Mouse (Mus musculus): ENCODE data around the gene 1190005I06Rik.

Gene 1190005I06Rik

DNA sequence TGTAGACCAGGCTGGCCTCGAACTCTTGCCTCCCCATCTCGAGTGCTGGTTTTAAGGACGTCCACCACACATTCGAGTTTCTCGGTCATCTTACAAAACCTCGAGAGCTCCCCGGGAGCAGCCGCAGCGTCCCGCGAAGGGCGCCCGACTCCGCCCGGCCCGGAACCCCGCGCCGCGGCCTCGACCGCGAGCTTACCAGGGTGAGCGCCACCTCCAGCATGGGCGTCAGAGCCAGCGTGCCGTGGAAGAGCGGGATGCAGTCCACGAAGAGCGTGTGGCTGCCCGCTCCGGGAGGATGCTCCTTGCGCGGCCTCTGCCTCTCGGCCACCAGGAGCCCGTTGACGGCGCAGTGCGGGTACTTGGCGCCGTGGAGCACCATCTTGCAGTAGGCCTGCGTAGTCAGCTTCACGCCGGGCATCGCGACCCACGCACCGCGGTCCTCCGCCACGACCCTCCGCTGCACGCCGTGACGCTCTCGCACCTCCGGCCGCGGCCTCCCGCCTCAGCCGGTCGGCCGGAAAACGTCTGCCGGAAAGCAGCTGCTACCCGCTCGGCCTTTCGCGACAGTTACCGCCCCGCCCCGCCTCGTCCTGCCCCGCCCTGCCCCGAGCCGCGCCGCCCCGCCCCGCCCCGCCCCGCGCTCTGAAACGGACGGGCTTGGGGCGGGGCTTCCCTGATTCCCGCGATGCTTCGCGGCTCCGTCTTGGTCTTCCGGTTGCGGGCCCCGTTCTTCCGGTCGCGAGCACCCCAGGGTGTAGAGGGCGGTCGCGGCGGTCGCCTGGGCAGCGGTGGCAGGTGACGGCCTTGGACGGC is 20.3 kb upstream of the 1190005I06Rik start, which contains the start of the genes Gm27021 and Cox4i1:
TSS of gene Gm27021 (minus strand) at position 519 of the 813 bp plus-strand sequence.
TSS of gene Cox4i1 (plus strand) at position 662 of the 813 bp plus-strand sequence.
- peak; percentile 80 to 82 for DNase-seq (ENCODE audit: low spot score in 2 of 2)

DNA sequence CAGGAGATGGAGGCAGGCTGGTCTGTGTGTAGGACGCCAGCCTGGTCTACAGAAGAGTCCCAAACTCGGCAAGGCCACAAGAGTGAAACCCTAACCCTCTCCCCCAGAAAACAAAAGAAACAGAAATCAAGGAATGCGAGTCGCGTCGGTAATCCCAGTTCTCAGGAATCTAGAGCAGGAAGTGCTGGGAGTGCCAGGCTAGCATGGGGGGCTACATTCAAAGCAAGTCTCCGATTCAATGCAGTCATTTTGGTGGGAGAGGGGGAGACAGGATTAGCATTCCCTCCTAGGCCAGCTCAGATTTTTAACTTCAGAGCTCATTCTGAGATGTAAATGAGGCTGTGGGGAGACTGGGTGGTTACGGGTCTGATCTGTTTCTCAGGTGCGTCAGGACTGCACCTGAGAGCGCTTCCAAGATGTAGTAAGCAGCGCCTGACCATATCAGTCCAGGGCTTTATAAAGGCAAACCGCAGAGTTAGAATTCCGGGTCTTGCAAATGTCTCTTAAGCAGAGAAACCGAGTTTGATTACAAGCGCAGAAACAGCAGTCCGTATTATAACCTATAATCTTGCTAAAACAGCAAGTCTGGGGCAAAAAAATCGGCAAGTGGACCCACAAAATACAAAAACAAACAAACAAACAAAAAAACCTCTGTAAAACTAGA is 19.5 kb upstream of the 1190005I06Rik start:
- DNase-seq (ENCODE audit: low spot score in 2 of 2): no peak

DNA sequence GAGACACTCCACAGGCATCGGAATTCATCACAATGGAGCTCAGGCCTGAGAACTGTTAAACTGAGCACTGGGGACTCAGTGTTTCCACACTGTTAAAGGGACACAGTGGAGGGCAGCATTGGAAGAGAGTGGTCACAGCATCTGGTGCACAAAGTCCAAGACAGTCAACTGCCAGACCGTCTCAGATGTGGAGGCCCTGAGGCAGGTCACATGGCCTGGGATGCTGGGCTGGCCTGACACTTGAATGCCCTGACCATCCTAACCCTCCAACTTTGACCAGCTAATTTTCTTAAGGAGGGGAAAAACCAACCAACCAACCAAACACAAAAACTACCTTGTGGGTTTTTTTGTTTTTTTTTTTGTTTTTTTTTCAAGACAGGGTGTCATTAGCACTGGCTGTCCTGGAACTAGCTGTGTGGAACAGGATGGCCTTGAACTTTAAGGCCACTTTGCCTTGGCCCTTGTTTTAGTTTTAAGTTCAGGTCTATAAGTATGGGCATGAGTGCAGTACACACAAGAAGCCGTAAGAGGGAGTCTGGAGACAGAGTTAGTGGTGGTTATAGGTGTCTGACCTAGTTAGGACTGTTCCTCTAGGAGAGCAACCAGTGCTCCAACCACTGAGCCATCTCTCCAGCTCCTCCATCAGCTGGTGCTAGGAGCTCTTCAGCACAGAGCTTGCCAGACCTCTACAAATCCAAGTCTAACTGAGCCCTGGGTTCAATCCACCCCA is 18.5 kb upstream of the 1190005I06Rik start:
- DNase-seq (ENCODE audit: low spot score in 2 of 2): no peak

DNA sequence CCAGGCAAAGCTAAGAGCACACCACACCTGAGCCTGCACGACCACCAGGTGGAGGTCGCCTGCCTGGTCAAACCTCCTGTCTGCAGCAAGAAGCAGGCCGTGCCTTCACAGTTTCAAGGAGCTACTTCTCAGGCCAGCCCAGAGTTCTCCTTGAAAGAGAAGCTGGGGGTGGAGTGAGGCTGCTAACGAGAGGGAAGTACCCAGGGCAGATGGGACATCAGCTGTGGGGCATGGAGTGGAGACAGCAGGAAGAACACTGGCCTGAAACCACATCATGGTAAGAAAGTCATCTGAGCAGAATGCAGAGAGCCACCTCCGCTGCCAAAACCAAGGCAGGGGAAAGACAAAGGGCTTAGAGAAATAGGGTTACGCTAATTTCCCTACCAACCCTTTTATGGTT is 17.1 kb upstream of the 1190005I06Rik start:
- no peak for DNase-seq (ENCODE audit: low spot score in 2 of 2)

DNA sequence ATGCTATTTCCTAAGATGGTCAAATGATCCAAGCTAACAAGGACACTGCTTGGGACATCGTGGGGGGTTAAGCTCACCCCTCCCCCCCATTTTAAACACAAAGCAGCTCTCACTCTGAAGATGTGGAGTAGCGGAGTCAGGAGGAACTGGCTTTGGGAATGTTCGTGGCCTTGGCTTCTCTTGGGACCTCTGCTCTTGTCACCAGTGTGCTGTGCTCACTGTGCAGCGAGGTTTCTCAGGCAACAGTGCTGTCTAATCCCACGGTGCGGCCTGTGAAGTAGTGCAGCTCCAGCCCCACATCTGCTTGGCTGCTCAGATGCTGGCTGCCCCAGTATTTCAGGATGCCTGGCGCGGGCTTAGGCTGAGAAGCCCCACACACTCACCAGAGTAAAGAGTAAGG is 10.0 kb upstream of the 1190005I06Rik start:
- DNase-seq (ENCODE audit: low spot score in 2 of 2): no peak

DNA sequence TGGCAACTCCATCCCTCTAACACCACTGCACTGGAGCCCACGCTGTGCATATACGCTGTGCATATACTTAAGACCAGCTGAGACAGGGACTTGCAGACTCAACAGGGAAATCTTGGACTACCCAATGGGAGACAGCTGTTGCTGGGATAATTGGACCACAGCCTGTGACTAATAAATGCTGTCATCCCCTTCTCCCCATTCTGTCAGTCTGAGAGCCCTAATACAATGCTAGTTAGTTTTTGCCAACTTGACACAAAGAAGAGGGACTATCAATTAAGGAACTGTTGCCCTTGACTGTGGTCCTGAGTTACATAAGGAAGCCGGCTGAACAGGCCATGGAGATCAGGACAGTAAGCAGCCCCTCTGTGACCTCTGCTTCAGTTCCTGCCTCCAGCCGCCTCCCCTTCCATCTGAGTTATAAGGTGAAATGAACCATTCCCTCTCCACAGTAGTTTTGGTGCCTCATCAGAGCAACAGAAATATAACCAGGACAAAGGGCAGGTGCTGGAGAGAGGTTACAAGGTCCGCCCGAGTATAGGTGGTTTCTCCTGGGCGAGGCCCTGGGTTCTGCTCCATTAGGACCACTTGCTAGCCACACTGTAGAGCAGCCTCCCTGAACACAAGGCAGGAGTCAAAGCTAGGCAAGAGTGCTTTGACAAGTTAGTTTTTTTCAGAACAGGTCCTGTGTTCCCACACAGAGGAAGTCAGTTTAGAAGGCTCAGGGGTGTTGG is 9.1 kb upstream of the 1190005I06Rik start:
- DNase-seq (ENCODE audit: low spot score in 2 of 2): no peak

DNA sequence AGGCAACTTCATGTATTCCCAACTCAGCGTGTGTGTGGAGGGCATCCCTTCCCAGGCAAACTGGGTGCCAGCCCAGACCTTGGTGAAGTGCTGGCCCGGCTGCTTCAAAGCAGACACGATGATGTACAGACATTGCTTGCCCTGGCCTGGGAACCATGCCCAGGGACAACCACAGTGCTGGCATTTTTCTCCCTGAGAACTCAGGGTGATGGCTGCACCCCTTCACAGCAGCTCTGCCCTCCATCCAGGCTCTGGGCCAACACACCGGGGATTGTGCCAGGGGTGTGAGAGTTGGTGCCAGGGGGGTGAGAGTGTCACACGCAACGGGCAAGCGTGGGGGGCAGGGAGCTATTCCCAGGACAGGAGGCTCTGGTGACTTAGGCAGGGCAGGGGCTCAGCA is 2.8 kb downstream of the 1190005I06Rik start:
- peak; percentile 46 to 76 for DNase-seq (ENCODE audit: low spot score in 2 of 2)

DNA sequence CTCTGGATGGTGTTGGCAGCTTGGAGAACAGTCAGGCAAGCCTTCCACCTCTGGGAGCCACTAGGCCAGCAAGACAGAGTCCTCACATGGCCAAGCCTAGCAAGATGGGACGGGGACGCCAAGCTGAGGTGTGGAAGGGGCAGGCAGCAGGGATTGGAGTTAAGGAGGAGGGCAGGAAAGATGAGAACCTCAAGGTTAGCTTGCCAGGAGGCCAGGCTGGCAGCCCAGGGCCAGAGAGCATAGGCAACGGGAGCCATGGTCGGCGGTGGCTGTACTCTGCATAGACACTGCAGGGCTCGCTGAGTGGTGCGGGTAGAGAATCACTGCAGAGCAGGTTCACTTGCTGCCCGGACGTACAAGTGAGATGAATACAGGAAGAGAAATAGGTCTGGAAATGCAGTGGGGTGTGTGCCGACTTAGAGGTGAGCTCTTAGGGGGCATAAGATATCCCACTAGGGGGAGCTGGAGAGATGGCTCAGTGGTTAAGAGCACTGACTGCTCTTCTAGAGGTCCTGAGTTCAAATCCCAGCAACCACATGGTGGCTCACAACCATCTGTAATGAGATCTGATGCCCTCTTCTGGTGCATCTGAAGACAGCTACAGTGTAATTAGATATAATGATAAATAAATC is 5.3 kb downstream of the 1190005I06Rik start:
- no peak for DNase-seq (ENCODE audit: low spot score in 2 of 2)

DNA sequence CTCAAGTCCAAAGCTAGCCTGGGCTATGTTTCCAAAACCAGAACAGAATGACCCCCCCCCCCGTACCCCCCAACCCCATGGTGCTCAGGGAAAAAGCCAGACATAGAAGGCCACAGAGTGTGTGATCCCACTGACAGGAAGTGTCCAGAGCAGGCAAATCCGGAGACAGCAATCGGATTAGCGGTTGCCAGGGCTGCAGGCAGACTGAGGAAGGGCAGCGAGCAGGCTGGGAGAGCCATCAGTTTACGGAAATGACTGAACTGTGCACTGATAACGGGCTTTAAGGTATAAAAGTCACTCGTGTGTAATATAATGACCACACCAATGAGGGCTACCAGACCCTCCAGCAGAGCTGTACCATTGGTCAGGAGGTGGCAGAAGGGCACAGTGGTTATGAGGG is 6.2 kb downstream of the 1190005I06Rik start:
- DNase-seq (ENCODE audit: low spot score in 2 of 2): no peak

DNA sequence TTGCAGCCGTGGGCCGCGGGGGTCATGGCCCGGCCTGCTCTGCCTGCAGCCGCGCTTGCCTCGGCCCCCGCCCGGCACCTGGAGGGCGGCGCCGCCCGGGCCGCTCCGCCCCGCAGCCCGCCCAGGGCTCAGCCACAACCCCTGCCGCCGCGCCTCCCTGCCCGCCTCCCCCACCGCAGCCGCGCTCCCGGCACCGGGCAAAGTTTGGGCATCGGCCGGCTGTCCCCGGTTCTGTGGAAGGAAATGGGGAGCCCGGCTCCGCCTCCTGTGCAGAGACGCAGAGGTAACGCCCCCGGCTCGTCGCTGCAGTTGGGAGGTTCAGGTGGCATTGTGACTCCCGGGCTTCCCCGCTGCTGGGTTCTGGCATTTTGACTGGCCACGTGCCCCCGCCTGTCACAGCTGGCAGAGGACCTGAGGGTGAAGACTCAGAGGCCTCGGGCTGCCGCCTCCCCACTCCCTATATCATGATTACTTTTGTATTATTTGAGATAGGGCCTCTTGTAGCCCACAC is 13.0 kb downstream of the 1190005I06Rik start:
- DNase-seq (ENCODE audit: low spot score in 2 of 2): no peak

DNA sequence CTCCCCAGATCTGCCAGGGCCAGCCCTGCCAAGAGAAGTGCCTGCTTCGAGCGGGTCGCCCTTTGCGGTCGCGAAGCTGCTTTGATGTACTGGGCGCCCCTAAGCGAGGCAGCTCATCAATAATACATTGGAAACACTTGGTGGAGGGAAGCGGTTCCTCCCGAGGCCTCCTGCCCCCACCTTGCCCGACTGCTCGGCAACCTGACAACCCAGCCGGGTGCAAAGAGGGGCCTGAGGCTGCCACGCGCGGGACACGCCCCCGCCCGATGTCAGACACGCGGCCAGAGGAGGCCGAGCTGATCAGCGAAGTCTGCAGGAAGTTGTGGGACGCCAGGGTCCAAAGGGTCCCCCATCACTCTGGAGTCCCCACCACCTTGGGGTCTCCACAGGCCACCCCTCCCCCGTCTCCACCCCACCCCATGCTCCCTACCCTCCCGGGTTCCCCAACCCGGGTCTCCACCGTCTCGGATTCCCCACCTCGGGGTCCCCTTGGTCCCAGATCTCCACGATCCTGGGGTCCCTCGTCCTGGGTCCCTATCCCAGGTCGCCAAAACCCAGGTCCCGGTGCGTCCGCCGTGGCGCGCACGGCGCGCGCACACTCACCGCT is 13.7 kb downstream of the 1190005I06Rik start:
- DNase-seq (ENCODE audit: low spot score in 2 of 2): no peak

DNA sequence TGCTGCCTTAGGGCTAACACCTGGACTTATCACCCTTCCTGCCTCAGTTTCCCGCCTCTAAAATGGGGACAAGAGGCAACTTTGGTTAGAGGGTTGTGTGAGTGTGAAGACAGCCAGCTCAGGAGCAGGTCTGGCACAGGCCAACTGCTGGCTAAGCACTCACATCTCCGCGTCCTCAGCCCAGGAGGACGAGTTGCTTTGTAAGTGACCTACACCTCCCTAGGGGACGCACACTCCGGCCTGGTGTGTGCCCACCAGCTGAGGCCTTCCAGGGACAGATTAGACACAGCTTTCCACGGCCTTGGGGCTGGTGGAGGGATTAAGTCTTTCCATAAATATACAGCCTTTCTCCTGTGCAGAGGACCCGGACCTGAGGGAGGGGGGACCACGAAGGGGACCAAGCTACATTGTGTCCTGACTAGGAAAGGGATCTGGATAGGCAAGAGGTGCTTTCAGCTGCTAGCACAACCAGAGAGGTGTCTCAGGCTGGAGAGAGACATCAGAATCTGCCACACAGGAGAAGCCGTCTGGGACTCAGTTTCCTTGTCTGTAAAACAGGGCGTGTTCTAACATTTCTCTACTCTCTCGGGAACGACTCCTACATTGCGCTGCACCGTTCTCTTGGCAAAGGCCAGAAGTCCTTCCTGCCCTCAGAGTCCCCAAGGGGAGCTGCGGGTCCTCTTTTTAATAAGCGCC is 14.3 kb downstream of the 1190005I06Rik start:
- DNase-seq (ENCODE audit: low spot score in 2 of 2): no peak

DNA sequence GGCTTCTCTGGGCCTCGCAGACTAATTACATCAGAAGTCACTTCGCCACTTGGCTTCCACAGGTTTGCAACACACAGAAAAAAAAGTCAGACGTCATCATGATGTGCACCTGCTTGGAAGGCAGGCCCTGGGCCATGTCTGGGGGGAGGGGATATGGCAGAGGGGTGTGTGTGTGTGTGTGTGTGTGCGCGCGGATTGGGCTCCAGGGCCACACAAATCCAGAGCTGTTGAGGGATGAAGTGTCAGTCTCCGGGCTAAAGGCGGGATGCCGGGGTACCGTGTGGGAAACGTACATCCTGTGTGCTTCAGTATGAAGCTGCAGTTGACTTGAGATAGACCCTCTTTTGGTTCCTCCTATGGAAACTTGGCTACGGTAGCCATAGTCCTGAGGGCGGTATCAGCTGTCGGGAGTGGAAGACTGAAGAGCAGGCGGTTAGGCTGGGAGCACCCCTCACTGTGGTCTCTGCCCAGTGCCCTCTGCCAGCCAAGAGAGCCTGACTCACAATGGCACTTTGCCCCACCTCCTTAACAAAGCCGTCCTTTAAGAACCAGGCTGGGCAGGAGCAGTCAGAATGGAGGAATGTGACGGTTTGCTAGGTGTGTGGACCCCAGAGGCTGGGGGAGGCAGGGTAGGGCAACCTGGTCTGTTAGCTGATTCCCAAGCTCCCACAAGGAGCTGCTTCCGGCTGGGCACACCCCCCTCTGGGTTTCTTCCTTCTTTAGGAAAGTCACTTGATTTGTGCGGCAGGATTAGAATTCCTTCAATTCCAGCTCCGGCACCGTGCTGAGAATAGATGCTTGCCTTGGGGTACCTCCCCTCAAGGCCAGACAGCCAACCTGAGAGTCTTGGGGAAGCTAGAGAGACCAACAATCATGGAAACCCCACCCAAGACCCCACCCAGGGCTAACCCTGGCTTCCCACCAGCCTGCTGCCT is 15.7 kb downstream of the 1190005I06Rik start:
- no peak for DNase-seq (ENCODE audit: low spot score in 2 of 2)

DNA sequence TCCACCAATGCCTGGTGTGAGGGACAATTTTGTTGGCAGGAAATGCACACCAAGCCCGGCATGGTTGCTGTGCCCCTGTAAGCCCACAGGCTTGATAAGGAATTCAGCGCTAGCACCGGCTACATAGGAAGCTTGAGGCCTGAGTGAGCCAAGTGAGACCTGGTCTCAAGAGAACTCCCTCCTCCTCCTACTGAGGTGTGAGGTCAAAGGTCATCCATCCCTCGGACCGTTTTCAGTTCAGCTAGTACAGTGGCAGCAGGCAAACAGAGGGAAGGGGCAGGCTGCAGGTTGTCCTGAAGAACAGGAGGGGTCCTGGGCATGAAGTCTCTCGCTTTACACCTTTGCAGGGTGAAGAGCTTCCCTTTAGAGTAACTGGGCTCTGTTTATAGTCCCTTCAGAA is 16.6 kb downstream of the 1190005I06Rik start:
- DNase-seq (ENCODE audit: low spot score in 2 of 2): no peak

DNA sequence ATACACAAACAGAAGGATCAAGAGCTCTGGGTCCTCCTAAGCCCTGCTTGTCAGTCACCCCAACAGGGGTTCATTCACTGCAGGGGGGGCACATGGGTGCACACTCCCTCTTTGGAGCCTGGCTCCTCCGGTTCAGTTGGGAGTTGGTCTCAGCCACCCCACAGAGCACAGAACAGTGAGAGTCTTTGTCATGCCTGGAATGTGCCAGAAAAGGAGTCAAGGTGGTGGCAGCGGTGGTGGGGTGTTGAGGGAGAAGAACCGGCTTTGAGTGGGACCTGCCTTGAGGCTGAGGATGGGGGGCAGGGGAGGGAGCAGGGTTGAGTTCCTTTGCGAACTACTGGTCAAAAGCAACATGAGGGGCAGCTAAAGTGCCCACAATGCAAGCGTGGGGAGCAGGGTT is 17.4 kb downstream of the 1190005I06Rik start:
- no peak for DNase-seq (ENCODE audit: low spot score in 2 of 2)

DNA sequence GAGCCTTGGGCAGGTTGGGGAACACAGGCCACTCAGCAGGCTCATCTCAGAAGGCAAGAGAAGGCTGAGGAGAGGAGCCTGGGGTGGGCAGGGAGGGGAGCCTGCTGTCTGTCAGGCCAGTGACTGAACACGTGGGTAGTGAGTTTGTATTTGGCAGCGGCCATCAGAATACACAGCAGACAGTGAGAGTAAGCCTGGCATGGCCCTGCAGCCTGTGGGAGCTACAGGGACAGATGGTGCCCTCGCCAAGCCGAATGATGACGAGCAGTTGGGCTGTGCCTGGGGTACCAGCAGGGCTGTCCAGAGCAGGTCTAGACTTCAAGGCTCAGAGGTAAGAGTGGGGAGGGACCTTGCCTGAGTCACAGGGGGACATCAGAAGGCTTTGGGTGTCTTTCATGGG is 20.1 kb downstream of the 1190005I06Rik start:
- DNase-seq (ENCODE audit: low spot score in 2 of 2): no peak

DNA sequence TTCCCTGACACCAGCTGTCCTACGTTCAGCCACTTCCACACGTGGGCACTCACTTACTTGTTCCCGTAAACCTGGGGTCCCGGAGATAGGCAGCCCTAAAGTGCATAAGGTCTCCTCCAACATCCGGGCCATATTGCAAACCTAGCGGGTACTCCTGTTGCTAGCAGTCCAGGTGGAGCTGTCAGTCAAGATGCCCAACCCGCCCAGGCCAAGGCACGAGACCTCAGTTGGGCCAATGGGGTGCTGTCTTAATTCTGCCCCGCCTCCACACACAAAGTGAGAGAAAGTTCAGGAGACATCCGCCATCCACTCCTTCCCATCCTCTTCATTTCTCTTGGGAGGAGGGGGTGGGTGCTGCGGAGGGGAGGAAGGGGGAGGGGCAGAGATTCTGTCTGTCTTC is 21.0 kb downstream of the 1190005I06Rik start:
- no peak for DNase-seq (ENCODE audit: low spot score in 2 of 2)

DNA sequence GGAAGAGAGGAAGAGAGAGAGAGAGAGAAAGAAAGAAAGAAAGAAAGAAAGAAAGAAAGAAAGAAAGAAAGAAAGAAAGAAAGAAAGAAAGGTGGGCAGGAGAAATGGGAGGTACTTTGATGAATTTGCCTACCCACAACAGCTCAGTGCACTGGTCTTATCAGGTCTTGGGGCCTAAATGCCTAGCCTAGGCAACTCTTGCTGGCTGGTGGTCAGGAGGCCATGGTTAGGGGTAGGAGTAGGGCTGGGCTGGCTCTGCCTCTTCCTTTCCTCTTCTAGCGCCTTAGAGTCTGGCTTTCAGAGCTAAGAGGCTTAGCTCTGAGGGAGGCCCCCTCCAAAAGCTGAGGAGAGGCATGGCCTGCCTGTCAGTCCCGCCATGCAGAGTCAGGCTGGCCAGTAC is 23.8 kb downstream of the 1190005I06Rik start:
- no peak for DNase-seq (ENCODE audit: low spot score in 2 of 2)

DNA sequence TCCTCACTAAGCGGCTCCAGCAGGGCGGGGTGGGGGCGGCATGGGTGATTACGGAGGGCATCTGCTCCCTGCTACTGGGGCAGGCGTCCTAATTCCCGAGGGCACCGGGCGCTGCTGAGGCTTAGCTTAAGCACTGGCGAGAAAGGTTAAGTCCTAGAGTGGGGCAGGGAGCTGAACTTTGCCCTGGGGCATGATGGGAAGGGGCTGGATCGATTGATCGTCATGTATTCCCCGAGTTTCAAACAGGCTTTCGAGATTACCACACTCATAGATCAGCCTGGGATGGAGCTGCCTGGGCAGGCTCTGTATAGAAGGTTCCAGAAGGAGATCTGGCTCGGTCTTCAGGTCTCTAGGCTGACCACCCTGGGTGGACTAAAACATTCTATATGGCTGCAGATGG is 25.3 kb downstream of the 1190005I06Rik start:
- no peak for DNase-seq (ENCODE audit: low spot score in 2 of 2)
